Mouse (Mus musculus): ENCODE measurements around the gene Dnah10. TPM values are rescaled to one million over a fixed set of nuclear protein-coding genes. Genes with fewer than 3 reads are reported as not detected.

The Dnah10 gene
- polyA plus RNA-seq, 1 experiment from 2014 or later = 0.07 TPM

DNA sequence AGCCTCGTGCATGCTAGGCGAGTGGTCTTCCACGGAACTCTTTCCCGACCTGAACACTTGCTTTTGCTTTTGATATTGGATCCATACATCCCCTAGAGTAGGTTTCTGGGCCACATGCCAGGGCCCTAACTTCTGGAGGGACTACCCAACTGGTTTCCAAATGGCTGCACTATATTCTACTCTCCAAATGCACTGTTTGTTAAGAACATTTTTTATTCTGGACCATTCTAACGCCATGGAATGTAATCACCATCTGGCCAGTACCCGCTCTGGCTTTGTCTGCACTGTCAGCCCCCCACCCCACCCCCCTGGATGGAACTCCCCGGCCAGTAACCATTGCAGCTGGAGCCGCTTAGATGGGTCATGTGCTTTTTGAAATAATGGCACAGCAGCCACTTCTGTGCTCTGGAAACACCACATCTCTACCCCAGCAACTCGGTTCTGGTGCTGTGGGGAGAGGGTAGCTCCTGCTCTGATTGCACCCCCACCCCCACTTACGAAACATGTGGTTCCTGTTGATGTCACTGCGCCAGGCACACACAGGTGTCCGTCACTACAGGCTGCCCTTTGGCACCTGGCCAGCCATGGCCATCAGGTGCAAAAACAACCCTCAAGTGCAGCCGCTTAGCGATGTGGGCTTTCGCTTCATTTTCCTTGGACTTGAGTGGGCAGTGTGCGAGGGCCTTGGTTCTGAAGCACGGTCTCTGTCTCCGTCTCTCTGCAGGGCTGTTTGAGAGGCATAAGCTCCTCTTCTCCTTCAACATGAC is 97.4 kb downstream of the Dnah10 start:
- H3K4me1 ChIP-seq = no peaks in the 10 kb centered on the region
- 89% methylated on average over 18 of the region's 18 CpGs for WGBS
- DNase-seq (ENCODE audit: low spot score) = no peak
- H3K4me3 ChIP-seq = no peak overlapping the region
- H3K27ac ChIP-seq (replicated peaks) = no peak overlapping the region
- H3K36me3 ChIP-seq (replicated peaks) = no peaks in the 10 kb centered on the region
- H3K9me3 ChIP-seq = 0 out of 2 replicates have a peak, but pooled peaks cover 14% of the 10 kb centered on the region
- no peaks in the 10 kb centered on the region for H3K27me3 ChIP-seq (replicated peaks; ENCODE audit: low read depth, poor library complexity, severe bottlenecking)

DNA sequence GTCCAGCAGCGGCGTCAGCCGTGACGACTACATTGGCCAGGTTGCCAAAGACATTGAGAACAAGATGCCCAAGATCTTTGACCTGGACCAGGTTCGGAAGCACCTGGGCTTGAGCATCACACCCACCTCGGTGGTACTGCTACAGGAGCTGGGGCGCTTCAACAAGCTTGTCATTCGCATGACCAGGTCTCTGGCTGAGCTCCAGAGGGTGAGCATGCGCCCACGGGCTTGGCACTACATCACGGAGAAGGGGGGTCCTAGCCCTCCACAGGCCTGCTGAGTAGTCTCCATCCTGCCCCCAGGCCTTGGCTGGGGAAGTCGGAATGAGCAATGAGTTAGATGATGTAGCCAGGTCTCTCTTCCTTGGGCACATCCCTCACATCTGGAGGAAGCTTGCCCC is 105.4 kb downstream of the Dnah10 start:
- Histone ChIP-seq H3K4me3 (no peak overlapping the region), H3K27ac (replicated peaks) (no peak overlapping the region), H3K4me1 (no peaks in the 10 kb centered on the region), H3K27me3 (replicated peaks; ENCODE audit: low read depth, poor library complexity, severe bottlenecking) (no peaks in the 10 kb centered on the region), H3K36me3 (replicated peaks) (peaks cover 5% of the 10 kb centered on the region), H3K9me3 (no peaks in the 10 kb centered on the region)
- 92% methylated on average over 12 of the region's 12 CpGs for WGBS
- DNase-seq (ENCODE audit: low spot score) = no peak

DNA sequence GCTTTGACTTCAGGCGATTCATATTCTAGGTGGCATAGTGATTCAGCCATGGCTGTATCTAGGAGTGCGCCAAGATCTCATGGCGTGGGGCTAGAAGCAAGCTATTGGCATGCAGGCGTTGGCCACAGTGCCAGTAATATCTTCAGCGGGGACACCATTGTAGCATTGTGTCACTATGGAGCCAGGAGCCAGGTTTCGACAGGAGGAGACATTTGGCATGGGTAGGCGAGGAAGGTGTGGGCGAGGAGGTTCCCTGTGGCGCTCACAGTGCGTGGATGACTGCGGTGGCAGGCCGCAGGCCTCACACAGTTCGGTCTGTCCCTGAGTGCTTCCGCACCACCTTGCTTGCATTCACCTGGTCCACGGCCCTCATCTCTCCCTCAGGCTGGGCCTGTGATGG is 110.3 kb downstream of the Dnah10 start:
- Histone ChIP-seq H3K4me1 (no peaks in the 10 kb centered on the region), H3K36me3 (replicated peaks) (peaks cover 25% of the 10 kb centered on the region), H3K27me3 (replicated peaks; ENCODE audit: low read depth, poor library complexity, severe bottlenecking) (no peaks in the 10 kb centered on the region), H3K27ac (replicated peaks) (no peak overlapping the region), H3K4me3 (no peak overlapping the region), H3K9me3 (no peaks in the 10 kb centered on the region)
- no peak for DNase-seq (ENCODE audit: low spot score)
- WGBS = 94% methylated on average over 15 of the region's 15 CpGs

DNA sequence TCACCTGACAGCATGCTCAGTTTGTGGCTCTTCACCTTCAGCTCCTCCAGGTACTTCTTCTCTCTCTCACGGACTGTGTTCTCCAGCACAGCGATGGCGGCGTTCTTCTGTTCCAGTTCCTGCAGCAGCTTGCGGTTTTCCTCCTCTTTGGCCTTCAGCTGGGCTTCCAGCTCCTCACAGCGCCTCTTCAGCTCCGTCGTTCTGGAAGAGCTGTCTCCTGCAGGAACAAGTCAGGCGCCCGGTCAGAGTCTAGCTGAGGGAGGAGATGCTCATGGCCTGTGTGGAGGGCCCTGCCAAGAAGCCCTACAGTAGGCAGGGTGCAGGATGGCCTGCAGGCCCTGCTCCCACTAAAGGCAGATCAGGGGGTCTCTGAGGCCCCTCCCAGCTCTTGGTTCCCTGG is 111.2 kb downstream of the Dnah10 start:
- H3K9me3 ChIP-seq = no peaks in the 10 kb centered on the region
- WGBS = 88% methylated on average over 10 of the region's 10 CpGs
- no peak for DNase-seq (ENCODE audit: low spot score)
- no peak overlapping the region for H3K27ac ChIP-seq (replicated peaks)
- no peaks in the 10 kb centered on the region for H3K4me1 ChIP-seq
- peaks cover 25% of the 10 kb centered on the region for H3K36me3 ChIP-seq (replicated peaks)
- H3K4me3 ChIP-seq = no peak overlapping the region
- no peaks in the 10 kb centered on the region for H3K27me3 ChIP-seq (replicated peaks; ENCODE audit: low read depth, poor library complexity, severe bottlenecking)

DNA sequence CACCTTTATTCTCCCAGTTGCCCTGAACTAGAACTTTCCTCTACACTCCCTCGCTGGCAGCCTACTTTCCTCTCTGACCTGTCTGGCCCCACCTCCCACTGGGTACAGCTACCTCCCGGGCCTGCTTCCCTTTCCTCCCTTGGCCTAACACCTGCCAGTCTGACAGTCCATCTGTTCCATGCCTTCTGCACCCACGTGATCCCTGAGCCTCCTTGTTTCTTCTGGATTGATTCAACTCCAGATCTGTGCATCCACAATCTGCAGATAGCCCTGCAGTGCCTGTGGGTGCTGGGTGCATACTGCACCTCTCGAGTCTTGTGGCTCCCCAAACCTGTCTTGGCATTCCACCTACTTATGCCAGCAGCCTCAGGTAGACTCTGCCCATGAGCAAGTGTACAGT is 111.7 kb downstream of the Dnah10 start:
- WGBS = 75% methylated on average over 4 of the region's 4 CpGs
- H3K27ac ChIP-seq (replicated peaks) = no peak overlapping the region
- no peaks in the 10 kb centered on the region for H3K9me3 ChIP-seq
- H3K36me3 ChIP-seq (replicated peaks) = peaks cover 25% of the 10 kb centered on the region
- no peaks in the 10 kb centered on the region for H3K4me1 ChIP-seq
- no peak overlapping the region for H3K4me3 ChIP-seq
- no peak for DNase-seq (ENCODE audit: low spot score)
- H3K27me3 ChIP-seq (replicated peaks; ENCODE audit: low read depth, poor library complexity, severe bottlenecking) = no peaks in the 10 kb centered on the region

DNA sequence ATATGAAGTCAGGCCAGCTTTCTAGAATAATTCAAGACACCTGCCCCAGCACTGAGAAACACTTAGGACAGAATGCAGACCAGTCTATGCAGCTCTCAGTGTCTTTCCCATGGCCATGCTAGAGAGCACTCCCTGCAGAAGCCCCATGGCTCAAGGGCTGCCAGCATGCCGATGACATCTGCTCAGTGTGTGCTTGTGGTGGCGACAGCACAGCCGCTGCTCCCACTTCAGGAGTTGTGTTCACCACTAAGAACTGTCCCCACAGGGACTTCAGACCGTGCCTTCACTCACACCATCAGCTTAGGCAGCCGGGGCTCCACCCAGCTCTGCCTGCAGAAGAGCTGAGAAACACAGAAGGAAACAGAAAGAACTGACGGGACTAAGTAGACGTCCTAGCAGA is 115.3 kb downstream of the Dnah10 start:
- WGBS = 78% methylated on average over 7 of the region's 7 CpGs
- no peak overlapping the region for H3K4me3 ChIP-seq
- no peaks in the 10 kb centered on the region for H3K27me3 ChIP-seq (replicated peaks; ENCODE audit: low read depth, poor library complexity, severe bottlenecking)
- H3K27ac ChIP-seq (replicated peaks) = no peak overlapping the region
- no peaks in the 10 kb centered on the region for H3K9me3 ChIP-seq
- peaks cover 21% of the 10 kb centered on the region for H3K36me3 ChIP-seq (replicated peaks)
- 0 out of 2 replicates have a peak, but pooled peaks cover 7% of the 10 kb centered on the region for H3K4me1 ChIP-seq
- DNase-seq (ENCODE audit: low spot score) = no peak

DNA sequence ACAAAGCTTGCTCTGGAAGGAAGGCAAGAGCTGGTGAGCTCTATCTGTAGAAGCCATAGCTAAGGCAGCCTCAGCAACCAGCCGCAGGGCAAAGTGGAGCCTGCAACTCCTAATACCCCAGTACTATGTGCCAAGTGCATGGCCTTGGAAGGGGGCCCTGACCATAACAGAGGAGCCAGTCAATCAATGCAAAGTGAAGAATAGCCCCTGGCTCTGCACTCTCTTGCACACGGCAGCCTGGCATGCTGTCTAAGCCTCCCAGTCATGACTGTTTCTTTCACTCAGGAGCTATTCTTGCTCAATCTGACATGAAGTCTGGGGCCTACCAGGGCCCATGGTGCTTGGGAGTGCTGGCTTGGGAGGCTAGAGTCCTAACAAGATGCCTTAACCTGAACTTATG is 115.8 kb downstream of the Dnah10 start:
- H3K36me3 ChIP-seq (replicated peaks) = peaks cover 16% of the 10 kb centered on the region
- H3K27me3 ChIP-seq (replicated peaks; ENCODE audit: low read depth, poor library complexity, severe bottlenecking) = no peaks in the 10 kb centered on the region
- no peak for DNase-seq (ENCODE audit: low spot score)
- no peaks in the 10 kb centered on the region for H3K9me3 ChIP-seq
- H3K4me1 ChIP-seq = 0 out of 2 replicates have a peak, but pooled peaks cover 7% of the 10 kb centered on the region
- no peak overlapping the region for H3K27ac ChIP-seq (replicated peaks)
- WGBS = 85% methylated on average over 2 of the region's 2 CpGs
- no peak overlapping the region for H3K4me3 ChIP-seq

DNA sequence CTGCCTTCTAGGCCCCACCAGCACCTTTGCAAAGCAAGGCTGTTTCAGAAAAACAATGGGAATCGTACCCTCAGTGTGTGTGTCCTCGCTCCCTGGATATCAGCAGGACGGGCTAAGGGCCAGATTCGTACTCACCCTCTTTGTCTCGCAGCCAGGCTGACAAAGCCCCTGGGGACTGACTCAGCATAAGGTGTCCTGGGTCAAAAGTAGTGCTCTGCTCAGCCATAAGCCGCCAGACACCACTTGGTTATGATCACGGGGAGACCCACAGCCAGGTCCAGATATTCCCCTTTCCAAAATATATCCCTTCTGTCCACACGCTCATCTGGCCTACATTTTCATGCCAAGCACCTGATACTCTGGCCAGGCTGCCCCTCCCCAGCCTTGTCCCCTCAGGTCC is 118.5 kb downstream of the Dnah10 start:
- Histone ChIP-seq H3K4me1 (peaks cover 19% of the 10 kb centered on the region), H3K27me3 (replicated peaks; ENCODE audit: low read depth, poor library complexity, severe bottlenecking) (no peaks in the 10 kb centered on the region), H3K4me3 (no peak overlapping the region), H3K36me3 (replicated peaks) (peaks cover 5% of the 10 kb centered on the region), H3K27ac (replicated peaks) (0 out of 2 replicates have a peak overlapping the region, but pooled peaks have one; percentile 7), H3K9me3 (no peaks in the 10 kb centered on the region)
- 79% methylated on average over 8 of the region's 8 CpGs for WGBS
- no peak for DNase-seq (ENCODE audit: low spot score)

DNA sequence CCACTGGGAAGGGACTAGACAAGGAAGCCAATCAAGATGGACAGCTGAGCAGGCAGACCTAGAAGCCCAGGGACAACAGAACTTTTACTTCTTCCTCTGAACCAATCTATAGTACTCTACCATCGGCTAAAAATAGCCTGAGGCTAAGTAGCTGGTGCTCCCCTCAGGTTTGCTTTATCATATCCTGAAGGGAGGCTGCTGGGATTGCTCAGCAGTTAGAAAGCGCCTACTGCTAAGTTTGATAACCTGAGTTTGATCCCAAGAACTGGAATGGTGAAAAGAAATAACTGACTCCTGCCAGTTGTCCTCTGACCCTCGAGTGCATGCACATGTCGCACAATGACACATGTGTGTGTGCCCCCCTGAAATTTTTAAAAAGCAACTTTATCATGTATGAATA is 120.0 kb downstream of the Dnah10 start:
- Histone ChIP-seq H3K27me3 (replicated peaks; ENCODE audit: low read depth, poor library complexity, severe bottlenecking) (no peaks in the 10 kb centered on the region), H3K9me3 (no peaks in the 10 kb centered on the region), H3K4me1 (peaks cover 19% of the 10 kb centered on the region), H3K27ac (replicated peaks) (no peak overlapping the region), H3K4me3 (no peak overlapping the region), H3K36me3 (replicated peaks) (no peaks in the 10 kb centered on the region)
- WGBS = 76% methylated on average over 4 of the region's 4 CpGs
- DNase-seq (ENCODE audit: low spot score) = no peak

DNA sequence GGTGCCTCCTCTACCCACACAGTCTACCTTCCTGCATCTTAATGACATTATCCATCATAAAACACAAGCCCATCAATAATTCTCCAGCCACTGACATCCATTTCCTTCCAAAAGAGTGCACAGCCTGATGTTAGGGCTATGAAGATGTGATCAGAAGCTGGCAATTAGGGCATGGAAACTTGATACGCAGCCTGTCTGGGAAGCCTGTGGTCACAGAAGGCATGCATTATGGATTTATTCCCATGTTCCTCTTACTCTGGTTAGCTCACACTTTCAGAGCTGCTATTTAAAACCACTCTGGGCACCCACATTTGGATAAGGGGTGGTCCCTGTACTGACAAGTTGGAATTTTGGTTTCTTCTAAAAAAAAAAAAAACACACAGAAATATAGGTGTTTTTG is 122.1 kb downstream of the Dnah10 start:
- H3K27ac ChIP-seq (replicated peaks) = no peak overlapping the region
- H3K27me3 ChIP-seq (replicated peaks; ENCODE audit: low read depth, poor library complexity, severe bottlenecking) = no peaks in the 10 kb centered on the region
- no peaks in the 10 kb centered on the region for H3K9me3 ChIP-seq
- DNase-seq (ENCODE audit: low spot score) = peak; percentile 37
- peaks cover 26% of the 10 kb centered on the region for H3K4me1 ChIP-seq
- no peak overlapping the region for H3K4me3 ChIP-seq
- H3K36me3 ChIP-seq (replicated peaks) = no peaks in the 10 kb centered on the region
- 53% methylated on average over 1 of the region's 1 CpGs for WGBS

DNA sequence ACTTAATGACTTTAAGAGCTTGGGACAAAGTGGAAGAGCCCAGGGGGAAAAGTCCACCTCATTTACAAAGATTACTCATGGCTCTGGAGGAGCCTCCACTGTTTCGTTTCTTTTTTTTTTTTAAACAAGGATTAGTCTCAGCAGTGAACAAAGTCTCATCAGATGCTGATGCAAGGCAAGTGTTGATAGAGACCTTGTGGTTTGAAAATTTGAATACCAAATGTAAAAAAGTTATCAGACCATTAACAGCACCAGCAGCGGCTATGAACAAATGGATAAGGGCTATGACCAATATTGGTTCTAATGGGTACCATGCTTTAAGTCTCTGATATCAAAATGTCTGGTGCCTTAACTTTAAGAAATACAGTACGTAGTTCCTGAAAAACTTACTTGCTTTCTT is 124.1 kb downstream of the Dnah10 start:
- Histone ChIP-seq H3K4me1 (peaks cover 36% of the 10 kb centered on the region), H3K27ac (replicated peaks) (no peak overlapping the region), H3K27me3 (replicated peaks; ENCODE audit: low read depth, poor library complexity, severe bottlenecking) (no peaks in the 10 kb centered on the region), H3K9me3 (no peaks in the 10 kb centered on the region), H3K36me3 (replicated peaks) (no peaks in the 10 kb centered on the region), H3K4me3 (no peak overlapping the region)
- WGBS = 82% methylated on average over 3 of the region's 3 CpGs
- DNase-seq (ENCODE audit: low spot score) = no peak

DNA sequence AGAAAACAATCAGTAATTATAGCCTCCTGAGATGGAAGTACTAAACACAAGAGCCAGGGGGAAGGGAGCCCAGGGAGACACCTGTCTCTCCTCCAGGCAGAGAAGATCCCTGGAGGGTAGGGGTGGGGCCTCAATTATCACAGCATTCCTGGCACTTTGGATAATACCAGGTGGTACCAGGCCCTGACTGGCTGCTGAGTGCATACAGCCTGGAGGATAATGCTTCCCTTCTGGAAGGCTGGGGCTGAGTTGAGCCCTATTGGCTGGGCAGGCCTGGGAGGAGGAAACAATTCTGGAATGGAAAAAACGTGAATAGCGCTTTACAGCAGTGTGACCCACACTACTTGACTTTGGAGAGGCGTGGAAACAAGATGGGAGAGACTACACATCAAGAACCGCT is 126.7 kb downstream of the Dnah10 start:
- 43% methylated on average over 4 of the region's 4 CpGs for WGBS

DNA sequence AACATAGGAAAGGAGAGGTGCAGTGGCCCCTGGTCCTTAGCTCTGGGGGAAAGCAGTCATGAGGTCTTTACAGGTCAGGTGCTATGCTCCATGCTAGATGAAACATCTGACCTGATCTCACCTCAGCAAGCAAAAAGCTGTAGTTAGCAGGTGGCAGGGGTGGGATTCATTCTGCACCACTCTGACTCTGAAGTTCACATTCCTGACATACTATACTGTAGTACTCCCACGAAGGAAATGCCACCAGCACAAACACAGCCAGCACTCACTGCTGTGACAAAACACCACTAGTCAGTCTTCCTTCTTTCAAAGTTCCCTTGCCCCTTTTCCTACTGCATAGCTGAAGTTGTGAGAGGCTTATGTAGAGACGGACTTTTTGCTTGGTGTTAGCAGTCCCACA is 127.4 kb downstream of the Dnah10 start:
- DNase-seq (ENCODE audit: low spot score) = no peak
- Histone ChIP-seq H3K27me3 (replicated peaks; ENCODE audit: low read depth, poor library complexity, severe bottlenecking) (no peaks in the 10 kb centered on the region), H3K4me1 (peaks cover 24% of the 10 kb centered on the region), H3K36me3 (replicated peaks) (no peaks in the 10 kb centered on the region), H3K9me3 (no peaks in the 10 kb centered on the region), H3K27ac (replicated peaks) (no peak overlapping the region), H3K4me3 (no peak overlapping the region)
- WGBS = 43% methylated on average over 2 of the region's 2 CpGs

More for the DNA sequence above, 126.7 kb downstream of the Dnah10 start:
- Histone ChIP-seq H3K36me3 (replicated peaks) (no peaks in the 10 kb centered on the region), H3K27ac (replicated peaks) (no peak overlapping the region), H3K4me3 (no peak overlapping the region), H3K4me1 (peaks cover 31% of the 10 kb centered on the region), H3K27me3 (replicated peaks; ENCODE audit: low read depth, poor library complexity, severe bottlenecking) (no peaks in the 10 kb centered on the region), H3K9me3 (no peaks in the 10 kb centered on the region)
- no peak for DNase-seq (ENCODE audit: low spot score)
